Mouse (Mus musculus): ENCODE measurements at regions not wholly inside any gene's neighbourhood (a gene's known extent, or its start where the extent isn't known, plus 50 kb on each side); places are given as distances from the start of the nearest gene placed in this dataset.
A peak's percentile ranks its signal among the peaks of the same experiment; 100 is the strongest.

GRCm38 (mm10) chr14:76791811-76792571 is 235.3 kb upstream of the Serp2 start:
- no peak for DNase-seq (ENCODE audit: low spot score in 2 of 2)

GRCm38 (mm10) chr14:76789376-76789775 is 232.7 kb upstream of the Serp2 start:
- DNase-seq (ENCODE audit: low spot score in 2 of 2) = no peak

- DNase-seq (ENCODE audit: low spot score in 2 of 2) = no peak
Measured at GRCm38 (mm10) chr14:76787601-76788000, 230.9 kb upstream of the Serp2 start.

GRCm38 (mm10) chr14:76786214-76786613 is 229.5 kb upstream of the Serp2 start:
- no peak for DNase-seq (ENCODE audit: low spot score in 2 of 2)

GRCm38 (mm10) chr14:76781524-76781880 is 224.8 kb upstream of the Serp2 start:
- DNase-seq (ENCODE audit: low spot score in 2 of 2) = no peak

GRCm38 (mm10) chr14:76780572-76781523 is 224.2 kb upstream of the Serp2 start:
- DNase-seq (ENCODE audit: low spot score in 2 of 2) = no peak

GRCm38 (mm10) chr14:76778541-76779399 is 222.1 kb upstream of the Serp2 start:
- no peak for DNase-seq (ENCODE audit: low spot score in 2 of 2)

GRCm38 (mm10) chr14:76775387-76775924 is 218.8 kb upstream of the Serp2 start:
- no peak for DNase-seq (ENCODE audit: low spot score in 2 of 2)

GRCm38 (mm10) chr14:76772781-76773438 is 216.2 kb upstream of the Serp2 start:
- DNase-seq (ENCODE audit: low spot score in 2 of 2) = no peak

GRCm38 (mm10) chr14:76770106-76770505 is 213.4 kb upstream of the Serp2 start:
- no peak for DNase-seq (ENCODE audit: low spot score in 2 of 2)

GRCm38 (mm10) chr14:76767301-76767700 is 210.6 kb upstream of the Serp2 start:
- no peak for DNase-seq (ENCODE audit: low spot score in 2 of 2)

- no peak for DNase-seq (ENCODE audit: low spot score in 2 of 2)
Measured at GRCm38 (mm10) chr14:76766186-76766713, 209.6 kb upstream of the Serp2 start.

- DNase-seq (ENCODE audit: low spot score in 2 of 2) = no peak
Measured at GRCm38 (mm10) chr14:76765094-76765504, 208.4 kb upstream of the Serp2 start.

- no peak for DNase-seq (ENCODE audit: low spot score in 2 of 2)
Measured at GRCm38 (mm10) chr14:76764390-76764796, 207.7 kb upstream of the Serp2 start.

GRCm38 (mm10) chr14:76763539-76763938 is 206.8 kb upstream of the Serp2 start:
- DNase-seq (ENCODE audit: low spot score in 2 of 2) = no peak

GRCm38 (mm10) chr14:76762777-76763176 is 206.1 kb upstream of the Serp2 start:
- no peak for DNase-seq (ENCODE audit: low spot score in 2 of 2)

- DNase-seq (ENCODE audit: low spot score in 2 of 2) = no peak
Measured at GRCm38 (mm10) chr14:76761691-76762090, 205.0 kb upstream of the Serp2 start.

GRCm38 (mm10) chr14:76761274-76761673 is 204.6 kb upstream of the Serp2 start:
- no peak for DNase-seq (ENCODE audit: low spot score in 2 of 2)

- peak; percentile 79 to 81 for DNase-seq (ENCODE audit: low spot score in 2 of 2)
Measured at GRCm38 (mm10) chr14:76760509-76761023, 203.9 kb upstream of the Serp2 start.

- no peak for DNase-seq (ENCODE audit: low spot score in 2 of 2)
Measured at GRCm38 (mm10) chr14:76759377-76759776, 202.7 kb upstream of the Serp2 start.

All from gastrocnemius, adult 8-10 months (tissue).